Mouse (Mus musculus): ENCODE measurements around the gene Snap23.

GRCm38 (mm10) chr2:120558813-120559212 is 8.7 kb upstream of the Snap23 start:
- TF ChIP-seq POLR2A (IDR thresholded peaks at IDR 0.05; ENCODE audit: extremely low read depth, insufficient read depth, low read length), result no peak
- TF ChIP-seq CTCF (IDR thresholded peaks at IDR 0.05; ENCODE audit: extremely low read depth, insufficient read depth, low read length), result no peak

Data from cortical plate, adult 2 months (tissue).